Mouse (Mus musculus): ENCODE measurements around the gene Crip2. TPM values are rescaled to one million over a fixed set of nuclear protein-coding genes. Genes with fewer than 3 reads are reported as not detected.

Gene Crip2
- total RNA-seq (2021) = 100 to 1,000 TPM; 160 to 161 TPM

GRCm38 (mm10) chr12:113139908-113140615, at the start of gene Crip2:
Gene Crip2, plus strand, starts transcription at chr12:113140236.
- intact Hi-C loops (cut with DNase I) = no loop called here
- peak; percentile 92 to 98 for DNase-seq (ENCODE audit: low spot score in 2 of 2)

DNA sequence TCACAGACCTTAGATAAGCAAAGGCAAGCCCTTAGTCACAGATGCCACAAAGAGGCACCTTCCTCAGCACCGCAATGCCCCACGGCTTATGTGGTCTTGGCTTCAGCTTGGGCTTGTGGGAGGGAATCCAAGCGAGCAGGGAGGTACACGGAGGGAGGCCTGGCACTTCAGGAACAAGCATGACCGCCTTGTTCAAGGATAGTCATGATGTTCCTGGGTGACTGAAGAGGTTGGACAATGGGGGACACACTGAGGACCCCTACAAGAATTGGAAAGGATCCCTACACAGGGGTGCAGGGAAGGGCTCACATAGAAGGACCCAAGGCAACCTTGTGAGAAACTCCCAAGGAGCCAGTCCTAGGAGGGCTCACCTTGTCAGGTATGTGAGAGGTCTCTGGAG, 43.0 kb upstream of the Crip2 start:
- intact Hi-C loops (cut with DNase I) = loop anchor here (5.0 kb wide), 1 partner anchor 95 kb away; the partner anchor contains the start of gene Brf1
- no peak for DNase-seq (ENCODE audit: low spot score in 2 of 2)

DNA sequence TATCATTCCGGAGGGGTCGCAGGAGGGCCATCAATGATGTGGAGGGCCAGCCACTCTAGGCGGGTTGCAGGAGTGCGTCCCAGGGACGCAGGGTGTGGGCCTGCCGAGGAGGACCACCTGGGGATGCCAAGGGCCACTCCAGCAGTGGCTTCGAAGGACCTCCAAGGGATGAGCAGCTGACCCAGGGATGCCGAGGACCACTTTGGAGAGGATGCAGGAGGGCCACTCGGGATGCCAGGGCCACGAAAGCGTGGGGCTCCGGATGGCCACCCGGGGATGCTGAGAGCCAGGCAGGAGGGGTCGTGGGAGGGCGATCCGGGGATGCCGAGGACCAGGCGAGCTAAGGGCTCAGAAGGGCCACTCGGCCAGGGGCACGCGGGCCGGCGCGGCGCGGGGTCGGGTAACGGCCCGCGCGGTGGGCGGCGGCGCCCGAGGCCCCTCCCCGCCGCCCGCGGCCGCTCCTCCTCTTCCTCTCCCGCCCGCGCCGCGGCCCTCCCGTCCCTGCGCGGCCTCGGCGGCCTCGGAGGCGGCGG, 42.2 kb upstream of the Crip2 start, which contains the start of gene Mta1:
TSS of gene Mta1 (plus strand) at position 530 of the 533 bp plus-strand sequence.
- peak in 1 of 2 experiments; percentile 51 for DNase-seq (ENCODE audit: low spot score in 2 of 2)
- intact Hi-C loops (cut with DNase I) = loop anchor here (2.0 to 5.0 kb wide), 2 partner anchors 23 to 96 kb away; partner anchors contain the start of genes Brf1 and Tex22

- intact Hi-C loops (cut with DNase I) = loop anchor here (2.0 to 5.0 kb wide), 2 partner anchors 24 to 96 kb away; partner anchors contain the start of genes Brf1 and Tex22
- DNase-seq (ENCODE audit: low spot score in 2 of 2) = no peak
These were observed 41.4 kb upstream of the Crip2 start for GRCm38 (mm10) chr12:113098530-113099151.

DNA sequence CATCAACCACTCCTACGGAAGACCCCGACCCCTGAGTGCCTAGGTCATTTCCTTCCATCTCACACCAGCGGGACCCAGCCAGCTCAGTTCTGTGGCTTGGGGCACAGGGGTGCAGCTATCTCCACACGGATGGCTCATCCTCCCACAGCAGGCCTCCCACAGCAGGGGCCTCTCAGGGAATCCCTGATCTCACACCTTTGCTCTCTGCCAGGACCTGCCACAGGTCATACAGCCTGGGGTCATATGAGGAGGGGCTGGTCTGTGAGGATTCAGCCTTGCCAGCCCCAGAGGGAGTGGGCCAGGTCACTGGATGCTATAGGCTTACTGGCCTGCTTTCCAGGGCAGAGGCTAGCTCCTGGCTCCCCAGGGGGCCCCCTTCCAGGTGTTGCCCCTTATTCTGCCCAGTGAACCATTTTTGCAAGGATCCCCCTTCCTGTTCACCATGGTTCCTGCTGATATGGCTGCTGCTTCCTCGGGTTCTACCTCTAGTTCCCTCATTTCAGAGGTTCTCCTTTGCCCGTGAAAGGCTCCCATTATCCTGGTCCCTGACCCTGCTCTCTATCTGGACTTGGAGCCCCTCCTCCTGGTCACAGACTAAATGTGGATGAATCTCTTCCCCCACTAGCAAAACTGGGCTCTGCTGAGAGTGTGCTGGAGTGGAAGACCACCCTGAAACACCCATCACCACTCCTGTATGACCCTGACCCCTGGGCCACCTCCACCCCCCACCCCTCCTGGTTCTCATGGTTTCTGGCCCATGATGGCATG, 40.4 kb upstream of the Crip2 start:
- no peak for DNase-seq (ENCODE audit: low spot score in 2 of 2)
- intact Hi-C loops (cut with DNase I) = loop anchor here (2.0 to 5.0 kb wide), 3 partner anchors 25 to 97 kb away; partner anchors contain the start of genes Brf1 and Tex22

- intact Hi-C loops (cut with DNase I) = loop anchor here (5.0 kb wide), 1 partner anchor 83 kb away; no protein-coding TSS in a partner anchor
These were observed 39.5 kb upstream of the Crip2 start for GRCm38 (mm10) chr12:113100448-113101076.

DNA sequence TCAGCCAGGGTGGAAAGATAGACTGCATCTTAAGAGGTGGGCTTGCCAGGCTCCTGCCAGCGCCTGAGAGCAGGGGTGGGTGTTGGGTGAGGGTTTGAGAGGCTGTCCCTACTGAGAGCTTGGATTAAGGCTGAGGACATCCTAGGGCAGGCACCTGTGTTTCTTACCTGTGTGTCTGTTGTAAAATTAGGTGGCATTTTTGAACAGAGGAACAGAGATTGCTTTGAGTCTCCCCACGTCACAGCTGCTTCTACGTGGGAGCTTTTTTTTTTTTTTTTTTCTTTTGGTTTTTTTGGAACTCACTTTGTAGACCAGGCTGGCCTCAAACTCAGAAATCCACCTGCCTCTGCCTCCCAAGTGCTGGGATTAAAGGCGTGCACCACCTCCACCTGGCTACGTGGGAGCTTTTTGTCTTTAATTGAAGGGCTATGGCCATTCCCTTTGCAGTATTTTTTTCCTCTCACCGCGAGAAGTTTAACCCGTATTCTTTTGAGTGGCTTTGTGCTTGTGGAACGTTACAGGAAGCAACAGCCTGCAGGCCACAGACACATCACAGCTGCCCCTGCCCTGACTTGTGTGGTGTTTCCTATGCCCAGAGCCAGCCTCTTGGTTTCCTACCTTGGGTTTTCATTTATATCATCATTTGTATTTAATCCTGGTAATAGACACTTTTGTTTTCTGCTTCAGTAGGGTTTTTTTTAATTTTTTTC, 38.6 kb upstream of the Crip2 start:
- no peak for DNase-seq (ENCODE audit: low spot score in 2 of 2)
- intact Hi-C loops (cut with DNase I) = loop anchor here (5.0 kb wide), 1 partner anchor 84 kb away; no protein-coding TSS in a partner anchor

More at GRCm38 (mm10) chr12:113100448-113101076, 39.5 kb upstream of the Crip2 start:
- DNase-seq (ENCODE audit: low spot score in 2 of 2) = no peak

DNA sequence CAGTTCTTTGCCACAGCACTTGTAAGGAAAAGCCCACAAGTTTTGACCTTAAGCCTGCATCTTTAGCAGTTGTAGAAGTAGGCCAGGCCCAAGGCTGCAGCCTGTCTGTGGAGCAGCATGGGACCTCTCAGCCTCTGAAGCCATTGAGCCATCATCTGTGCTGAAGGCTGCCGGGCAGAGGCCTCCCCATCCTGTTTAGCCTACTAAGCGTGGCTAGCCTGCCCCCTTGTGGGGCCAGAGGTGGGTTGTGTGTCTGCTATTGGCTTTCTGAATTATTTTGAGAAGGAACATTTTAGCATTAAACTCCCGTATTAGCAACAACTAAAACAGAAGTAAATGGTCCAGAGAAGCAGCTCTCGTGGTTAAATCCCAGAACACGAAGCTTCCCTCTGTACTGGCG, 37.6 kb upstream of the Crip2 start:
- intact Hi-C loops (cut with DNase I) = loop anchor here (5.0 kb wide), 1 partner anchor 85 kb away; no protein-coding TSS in a partner anchor
- DNase-seq (ENCODE audit: low spot score in 2 of 2) = peak; percentile 49 to 61

- no peak for DNase-seq (ENCODE audit: low spot score in 2 of 2)
- intact Hi-C loops (cut with DNase I) = loop anchor here (5.0 kb wide), 1 partner anchor 87 kb away; no protein-coding TSS in a partner anchor
These were observed 36.1 kb upstream of the Crip2 start for GRCm38 (mm10) chr12:113103846-113104451.

DNA sequence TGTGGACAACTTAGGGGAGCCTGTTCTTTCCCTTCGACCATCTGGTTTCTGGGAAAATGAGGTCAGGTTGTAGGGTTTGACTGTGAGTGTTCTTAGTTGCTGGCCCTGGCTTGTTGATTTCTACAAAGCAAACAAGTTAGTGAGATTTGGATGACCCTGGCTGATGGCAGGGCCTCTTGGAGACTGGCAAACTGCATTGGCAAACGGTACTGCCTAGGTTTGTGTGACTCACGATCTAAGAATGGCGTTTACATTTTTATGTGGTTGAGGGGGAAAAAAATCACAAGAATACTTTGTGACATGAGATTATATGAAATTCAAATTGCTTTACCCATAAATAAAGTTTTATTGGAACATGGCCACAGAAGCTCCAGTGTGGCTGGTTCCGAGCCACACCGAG, 33.6 kb upstream of the Crip2 start:
- intact Hi-C loops (cut with DNase I) = no loop called here
- peak in 1 of 2 experiments; percentile 76 for DNase-seq (ENCODE audit: low spot score in 2 of 2)

DNA sequence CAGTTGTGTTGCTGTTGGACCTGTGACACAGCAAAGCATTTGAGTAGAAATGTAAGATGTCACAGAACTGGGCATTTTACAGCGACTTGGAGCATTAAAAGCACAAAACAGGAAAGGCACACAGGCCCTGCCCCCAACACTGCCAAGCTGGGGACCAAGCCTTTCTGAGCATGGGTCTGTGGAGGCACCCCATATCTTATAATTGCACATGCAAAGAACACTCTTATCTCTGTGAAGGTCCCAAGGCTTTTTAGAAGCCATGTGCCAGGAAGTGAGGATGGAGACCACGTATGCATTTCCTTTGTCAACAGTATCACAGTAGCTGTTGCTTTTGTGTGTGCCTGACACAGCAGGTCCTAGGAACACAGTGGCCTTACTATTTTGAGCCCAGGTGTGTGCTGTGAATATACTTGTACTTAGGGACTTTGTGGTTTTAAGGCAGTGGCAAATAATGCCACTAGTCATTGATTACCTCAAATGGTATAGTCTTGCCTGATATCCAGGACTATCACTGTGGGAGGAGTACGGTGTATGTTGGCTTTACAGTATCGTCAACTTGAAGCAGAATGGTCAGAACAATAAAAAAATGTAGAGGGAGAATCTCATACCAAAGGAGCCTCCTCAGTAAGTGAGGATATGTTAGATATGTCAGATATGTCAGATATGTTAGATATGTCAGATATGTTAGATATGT, 32.5 kb upstream of the Crip2 start:
- no peak for DNase-seq (ENCODE audit: low spot score in 2 of 2)
- intact Hi-C loops (cut with DNase I) = no loop called here

GRCm38 (mm10) chr12:113108528-113109283, 31.3 kb upstream of the Crip2 start:
- no peak for DNase-seq (ENCODE audit: low spot score in 2 of 2)
- intact Hi-C loops (cut with DNase I) = no loop called here

GRCm38 (mm10) chr12:113109801-113110200, 30.2 kb upstream of the Crip2 start:
- intact Hi-C loops (cut with DNase I) = no loop called here
- peak in 1 of 2 experiments; percentile 66 for DNase-seq (ENCODE audit: low spot score in 2 of 2)

GRCm38 (mm10) chr12:113114141-113114540, 25.9 kb upstream of the Crip2 start:
- no peak for DNase-seq (ENCODE audit: low spot score in 2 of 2)
- intact Hi-C loops (cut with DNase I) = no loop called here

DNA sequence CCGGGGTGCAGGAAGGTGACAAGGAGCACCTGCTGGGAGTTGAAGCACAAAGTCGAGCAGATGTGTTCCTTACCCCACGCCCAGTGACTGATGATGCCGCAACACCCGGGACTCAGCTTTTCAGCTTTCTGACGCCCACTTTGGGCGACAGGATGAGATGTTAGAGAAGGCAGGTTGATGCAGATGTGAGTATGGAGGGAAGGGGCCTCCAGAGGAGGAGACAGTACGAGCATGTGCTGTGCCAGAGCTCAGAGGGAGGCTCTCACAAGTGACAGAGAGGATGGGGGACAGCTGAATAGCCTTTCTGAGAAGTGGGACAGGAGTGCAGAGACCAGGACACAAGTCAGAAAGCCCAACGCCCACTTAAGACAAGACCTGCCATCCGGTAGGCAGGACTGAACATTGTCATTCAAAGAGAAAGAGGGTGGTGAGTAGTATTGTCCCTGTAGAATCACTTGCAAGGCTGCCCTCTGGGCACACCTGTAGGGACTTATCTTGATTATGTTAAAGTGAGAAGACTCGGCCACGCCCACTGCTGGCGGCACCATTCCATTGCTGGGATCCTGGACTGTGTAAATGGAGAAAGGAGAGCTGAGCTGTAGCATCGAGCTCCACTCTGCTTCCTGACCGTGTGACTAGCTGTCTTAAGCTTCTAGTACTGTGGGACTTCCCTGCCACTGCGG, 25.0 kb upstream of the Crip2 start:
- intact Hi-C loops (cut with DNase I) = no loop called here
- no peak for DNase-seq (ENCODE audit: low spot score in 2 of 2)

Data from left cerebral cortex, postnatal 25 days (tissue).